Mouse (Mus musculus): ENCODE measurements at regions not wholly inside any gene's neighbourhood (a gene's known extent, or its start where the extent isn't known, plus 50 kb on each side); places are given as distances from the start of the nearest gene placed in this dataset.

GRCm38 (mm10) chr11:104038271-104038800, 71.8 kb downstream of the Arf2 start:
- no peak for ATAC-seq (replicated peaks in 1 of 2; ENCODE audit: insufficient read depth in 1 of 2, low FRiP score in 2 of 2, low TSS enrichment in 1 of 2, low read depth in 1 of 2, poor library complexity in 2 of 2, severe bottlenecking in 2 of 2)

- no peak for ATAC-seq (replicated peaks in 1 of 2; ENCODE audit: insufficient read depth in 1 of 2, low FRiP score in 2 of 2, low TSS enrichment in 1 of 2, low read depth in 1 of 2, poor library complexity in 2 of 2, severe bottlenecking in 2 of 2)
Observed at GRCm38 (mm10) chr11:104045216-104045615, 78.7 kb downstream of the Arf2 start.

GRCm38 (mm10) chr11:104051986-104052385, 80.7 kb upstream of the Crhr1 start:
- no peak for ATAC-seq (replicated peaks in 1 of 2; ENCODE audit: insufficient read depth in 1 of 2, low FRiP score in 2 of 2, low TSS enrichment in 1 of 2, low read depth in 1 of 2, poor library complexity in 2 of 2, severe bottlenecking in 2 of 2)

- no peak for ATAC-seq (replicated peaks in 1 of 2; ENCODE audit: insufficient read depth in 1 of 2, low FRiP score in 2 of 2, low TSS enrichment in 1 of 2, low read depth in 1 of 2, poor library complexity in 2 of 2, severe bottlenecking in 2 of 2)
Observed at GRCm38 (mm10) chr11:104053242-104053641, 79.4 kb upstream of the Crhr1 start.

- ATAC-seq (replicated peaks in 1 of 2; ENCODE audit: insufficient read depth in 1 of 2, low FRiP score in 2 of 2, low TSS enrichment in 1 of 2, low read depth in 1 of 2, poor library complexity in 2 of 2, severe bottlenecking in 2 of 2), result no peak
Observed at GRCm38 (mm10) chr11:104055941-104056340, 76.7 kb upstream of the Crhr1 start.

GRCm38 (mm10) chr11:104057046-104057445, 75.6 kb upstream of the Crhr1 start:
- ATAC-seq (replicated peaks in 1 of 2; ENCODE audit: insufficient read depth in 1 of 2, low FRiP score in 2 of 2, low TSS enrichment in 1 of 2, low read depth in 1 of 2, poor library complexity in 2 of 2, severe bottlenecking in 2 of 2), result no peak

- no peak for ATAC-seq (replicated peaks in 1 of 2; ENCODE audit: insufficient read depth in 1 of 2, low FRiP score in 2 of 2, low TSS enrichment in 1 of 2, low read depth in 1 of 2, poor library complexity in 2 of 2, severe bottlenecking in 2 of 2)
Observed at GRCm38 (mm10) chr11:104058600-104058999, 74.1 kb upstream of the Crhr1 start.

GRCm38 (mm10) chr11:104059085-104059484, 73.6 kb upstream of the Crhr1 start:
- no peak for ATAC-seq (replicated peaks in 1 of 2; ENCODE audit: insufficient read depth in 1 of 2, low FRiP score in 2 of 2, low TSS enrichment in 1 of 2, low read depth in 1 of 2, poor library complexity in 2 of 2, severe bottlenecking in 2 of 2)

- ATAC-seq (replicated peaks in 1 of 2; ENCODE audit: insufficient read depth in 1 of 2, low FRiP score in 2 of 2, low TSS enrichment in 1 of 2, low read depth in 1 of 2, poor library complexity in 2 of 2, severe bottlenecking in 2 of 2), result no peak
Observed at GRCm38 (mm10) chr11:104061361-104061760, 71.3 kb upstream of the Crhr1 start.

GRCm38 (mm10) chr11:104065181-104065580, 67.5 kb upstream of the Crhr1 start:
- no peak for ATAC-seq (replicated peaks in 1 of 2; ENCODE audit: insufficient read depth in 1 of 2, low FRiP score in 2 of 2, low TSS enrichment in 1 of 2, low read depth in 1 of 2, poor library complexity in 2 of 2, severe bottlenecking in 2 of 2)

- peak in 1 of 2 experiments; percentile 36; a peak in 1 of 4 replicates for ATAC-seq (replicated peaks in 1 of 2; ENCODE audit: insufficient read depth in 1 of 2, low FRiP score in 2 of 2, low TSS enrichment in 1 of 2, low read depth in 1 of 2, poor library complexity in 2 of 2, severe bottlenecking in 2 of 2)
Observed at GRCm38 (mm10) chr11:104072591-104073183, 60.0 kb upstream of the Crhr1 start.

GRCm38 (mm10) chr11:104074763-104075162, 57.9 kb upstream of the Crhr1 start:
- ATAC-seq (replicated peaks in 1 of 2; ENCODE audit: insufficient read depth in 1 of 2, low FRiP score in 2 of 2, low TSS enrichment in 1 of 2, low read depth in 1 of 2, poor library complexity in 2 of 2, severe bottlenecking in 2 of 2), result no peak

- no peak for ATAC-seq (replicated peaks in 1 of 2; ENCODE audit: insufficient read depth in 1 of 2, low FRiP score in 2 of 2, low TSS enrichment in 1 of 2, low read depth in 1 of 2, poor library complexity in 2 of 2, severe bottlenecking in 2 of 2)
Observed at GRCm38 (mm10) chr11:104075394-104075793, 57.3 kb upstream of the Crhr1 start.

- ATAC-seq (replicated peaks in 1 of 2; ENCODE audit: insufficient read depth in 1 of 2, low FRiP score in 2 of 2, low TSS enrichment in 1 of 2, low read depth in 1 of 2, poor library complexity in 2 of 2, severe bottlenecking in 2 of 2), result no peak
Observed at GRCm38 (mm10) chr11:104082083-104082482, 50.6 kb upstream of the Crhr1 start.
